Mouse (Mus musculus) stomach, postnatal 0 days (tissue): ENCODE results near the gene Zfp992. TPM values are rescaled to one million over a fixed set of nuclear protein-coding genes. Genes with fewer than 3 reads are reported as not detected.
"Not testable (repeated sequence)": the region's sequence is repeated elsewhere in the genome, so short reads cannot be mapped to it uniquely, and the experiment has no call there.

Experiments
- ATAC-seq: fragments of 200-750 bp; cut with Nextera tagmentation; 2 replicates; pipeline ENCODE4 v1.8.0; 2017; ENCODE audit not compliant: low FRiP score, low TSS enrichment
- DNase-seq: peaks from one replicate; pipeline ENCODE4 v3.0.0-alpha.2; 2016; ENCODE audit warnings: low spot score
- H3K27ac ChIP-seq: fragments of 300-500 bp; sonication (generic); replicated peaks from 2 replicates; pipeline ENCODE4 v1.5.1; 2014; ENCODE audit warnings: mild to moderate bottlenecking, control low read depth
- H3K27me3 ChIP-seq: fragments of 300-500 bp; sonication (generic); 2 replicates; pipeline ENCODE4 v1.6.1; 2014; ENCODE audit warnings: low read length; ENCODE audit not compliant: control insufficient read depth, insufficient read depth
- H3K36me3 ChIP-seq: fragments of 300-500 bp; sonication (generic); 2 replicates; pipeline ENCODE4 v1.6.1; 2014; ENCODE audit warnings: low read length, mixed read lengths; ENCODE audit not compliant: control insufficient read depth, insufficient read depth
- H3K4me1 ChIP-seq: fragments of 300-500 bp; sonication (generic); replicated peaks from 2 replicates; pipeline ENCODE4 v1.6.1; 2014; ENCODE audit warnings: antibody characterized with exemption; ENCODE audit not compliant: control insufficient read depth, insufficient read depth
- H3K4me2 ChIP-seq: fragments of 300-500 bp; sonication (generic); replicated peaks from 2 replicates; pipeline ENCODE4 v1.6.1; 2014; ENCODE audit warnings: low read depth, mild to moderate bottlenecking, control low read depth, moderate library complexity
- H3K4me3 ChIP-seq: fragments of 300-500 bp; sonication (generic); 2 replicates; pipeline ENCODE4 v1.5.1; 2014; ENCODE audit warnings: low read depth, low read length, control low read depth
- H3K9ac ChIP-seq: fragments of 300-500 bp; sonication (generic); 2 replicates; pipeline ENCODE4 v1.6.1; 2014; ENCODE audit warnings: mild to moderate bottlenecking, low read length, control low read depth, mixed read lengths
- H3K9me3 ChIP-seq: fragments of 300-500 bp; sonication (generic); 2 replicates; pipeline ENCODE4 v1.6.1; 2016; ENCODE audit warnings: low read length; ENCODE audit not compliant: control insufficient read depth
- CTCF ChIP-seq: IDR thresholded peaks from 2 replicates; pipeline ENCODE4 v1.5.1; 2016; ENCODE audit warnings: antibody characterized with exemption, low read depth, mild to moderate bottlenecking, moderate library complexity
- EP300 ChIP-seq: optimal IDR thresholded peaks from 2 replicates; pipeline ENCODE3; 2016; ENCODE audit warnings: antibody characterized with exemption
- whole genome bisulfite sequencing: fragments of 180-500 bp; shearing (Covaris S2); extraction: QIAGEN DNeasy Blood & Tissue Kit; methylation state at CpG from one replicate; pipeline ENCODE4 v1.1.7; 2014; 5-methylcytosine and 5-hydroxymethylcytosine counted together
- polyA plus RNA-seq: library from polyadenylated mRNA; unstranded; fragments of >200 nt; fragmentation: Nextera tagmentation; extraction: Ambion mirVana; gene quantifications from 2 replicates; pipeline ENCODE4 v1.2.1, GENCODE M21; 2015

Zfp992 gene
- polyA plus RNA-seq, 1 experiment from 2014 or later, result 1.2 TPM

DNA sequence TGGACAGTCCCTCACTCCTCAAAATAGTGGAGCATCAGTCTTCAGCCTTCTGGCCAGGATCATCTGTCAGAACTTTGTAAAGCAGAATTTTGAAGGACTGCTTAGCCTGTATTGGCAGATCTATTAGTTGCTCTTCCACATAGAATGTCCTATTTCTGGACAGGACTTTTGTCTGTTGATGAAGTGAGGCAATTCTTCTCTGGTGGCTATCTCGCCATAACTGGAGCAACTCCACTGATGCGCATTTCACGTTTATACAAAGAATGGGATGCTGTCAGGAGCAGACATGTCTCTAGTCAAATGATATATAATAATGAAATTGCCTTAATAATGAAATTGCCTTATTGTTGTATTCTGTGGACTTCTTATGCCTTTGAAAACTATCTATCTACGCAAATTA is 40.4 kb downstream of the Zfp992 start:
- not testable (repeated sequence) for H3K4me2 ChIP-seq

DNA sequence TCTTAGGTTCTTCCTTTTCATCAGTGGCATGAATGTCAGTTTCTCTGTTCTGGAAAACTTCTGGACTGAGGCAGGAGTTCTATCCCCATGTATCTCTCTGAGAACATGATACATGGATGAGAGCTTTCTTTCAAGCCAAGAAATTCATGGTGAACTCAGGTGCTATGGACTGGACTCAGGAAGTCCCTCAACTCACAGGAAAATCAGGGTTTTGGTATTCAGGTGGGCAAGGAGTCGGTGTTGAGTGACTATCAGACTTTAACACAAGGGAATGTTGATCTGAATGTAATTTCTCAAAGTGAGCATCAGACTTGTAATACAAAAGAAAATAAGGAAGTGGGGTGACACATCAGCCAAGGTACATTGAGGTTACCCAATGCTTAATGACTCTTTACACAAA is 43.2 kb downstream of the Zfp992 start:
- 78% methylated on average over 1 of the region's 1 CpGs for WGBS
- DNase-seq, result not testable (repeated sequence)
- peak; percentile 39; the same call in 1 of the 2 replicates for ATAC-seq

More for the DNA sequence above, 40.4 kb downstream of the Zfp992 start:
- not testable (repeated sequence) for DNase-seq, H3K4me1 ChIP-seq, H3K9ac ChIP-seq, ATAC-seq, H3K36me3 ChIP-seq, H3K27me3 ChIP-seq, H3K27ac ChIP-seq, H3K4me3 ChIP-seq
- 71% methylated on average over 4 of the region's 4 CpGs for WGBS
- peaks cover 15% of the 10 kb centered on the region for H3K9me3 ChIP-seq

GRCm38 (mm10) chr4:146492439-146492838 is 43.6 kb downstream of the Zfp992 start:
- Histone ChIP-seq H3K9me3 (peaks cover 12% of the 10 kb centered on the region), H3K36me3 (no peaks in the 10 kb centered on the region), H3K4me1 (no peaks in the 10 kb centered on the region), H3K4me2 (no peak overlapping the region), H3K27me3 (no peaks in the 10 kb centered on the region), H3K9ac (no peak overlapping the region), H3K4me3 (no peak overlapping the region), H3K27ac (no peak overlapping the region)
- ATAC-seq, result no peak
- TF ChIP-seq CTCF (no peak), EP300 (no peak)
- DNase-seq, result no peak

More for the DNA sequence above, 43.2 kb downstream of the Zfp992 start:
- not testable (repeated sequence) for H3K4me3 ChIP-seq, H3K4me2 ChIP-seq, H3K4me1 ChIP-seq, H3K36me3 ChIP-seq, H3K9ac ChIP-seq, H3K27ac ChIP-seq, H3K27me3 ChIP-seq
- peaks cover 12% of the 10 kb centered on the region for H3K9me3 ChIP-seq

DNA sequence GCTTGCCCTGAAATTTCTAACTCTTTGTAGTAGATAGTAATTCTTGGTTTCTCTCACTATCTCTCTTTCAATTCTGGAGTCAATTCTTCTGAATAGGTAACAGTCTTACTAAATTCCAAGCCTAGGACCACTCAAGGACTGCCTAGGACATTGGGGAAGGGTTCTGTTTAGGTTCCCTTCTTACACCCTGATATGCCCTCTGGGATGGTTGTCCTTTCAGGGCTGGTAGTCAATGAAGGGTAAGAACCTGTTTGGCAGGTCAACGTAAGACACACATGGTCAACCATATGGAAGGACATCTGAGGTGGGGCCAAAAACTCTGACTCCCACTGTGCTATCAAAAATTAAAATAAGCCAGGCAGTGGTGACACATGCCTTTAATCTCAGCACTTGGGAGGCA is 44.0 kb downstream of the Zfp992 start:
- ATAC-seq (peak; percentile 58; the same call in 1 of the 2 replicates), DNase-seq (no peak)
- Histone ChIP-seq H3K4me3 (no peak overlapping the region), H3K4me2 (no peak overlapping the region), H3K4me1 (no peaks in the 10 kb centered on the region), H3K9me3 (peaks cover 12% of the 10 kb centered on the region), H3K9ac (no peak overlapping the region), H3K27me3 (no peaks in the 10 kb centered on the region), H3K27ac (no peak overlapping the region), H3K36me3 (no peaks in the 10 kb centered on the region)
- no peak for TF ChIP-seq EP300
- no peak for TF ChIP-seq CTCF
- WGBS, result 39% methylated on average over 1 of the region's 1 CpGs

- H3K4me3 ChIP-seq, H3K4me2 ChIP-seq, H3K4me1 ChIP-seq, DNase-seq, H3K9ac ChIP-seq, H3K27me3 ChIP-seq, H3K27ac ChIP-seq, H3K36me3 ChIP-seq: not testable (repeated sequence)
- peaks cover 12% of the 10 kb centered on the region for H3K9me3 ChIP-seq
- 87% methylated on average over 6 of the region's 6 CpGs for WGBS
- ATAC-seq, result peak; percentile 36
Measured at GRCm38 (mm10) chr4:146493319-146493907, 44.6 kb downstream of the Zfp992 start.

GRCm38 (mm10) chr4:146494980-146495379 is 46.2 kb downstream of the Zfp992 start:
- no peak for ATAC-seq

GRCm38 (mm10) chr4:146497695-146498275 is 49.0 kb downstream of the Zfp992 start:
- not testable (repeated sequence) for H3K27ac ChIP-seq, H3K9ac ChIP-seq, H3K9me3 ChIP-seq, H3K36me3 ChIP-seq, H3K4me3 ChIP-seq, H3K4me1 ChIP-seq, ATAC-seq, DNase-seq, H3K27me3 ChIP-seq, H3K4me2 ChIP-seq
- WGBS, result 75% methylated on average over 9 of the region's 9 CpGs

More at GRCm38 (mm10) chr4:146494980-146495379, 46.2 kb downstream of the Zfp992 start:
- TF ChIP-seq CTCF, result no peak
- TF ChIP-seq EP300, result no peak
- Histone ChIP-seq H3K4me3 (no peak overlapping the region), H3K9me3 (peaks cover 8% of the 10 kb centered on the region), H3K27me3 (no peaks in the 10 kb centered on the region), H3K4me1 (no peaks in the 10 kb centered on the region), H3K9ac (no peak overlapping the region), H3K36me3 (no peaks in the 10 kb centered on the region), H3K27ac (no peak overlapping the region), H3K4me2 (no peak overlapping the region)
- DNase-seq, result no peak
- WGBS, result 61% methylated on average over 4 of the region's 4 CpGs

DNA sequence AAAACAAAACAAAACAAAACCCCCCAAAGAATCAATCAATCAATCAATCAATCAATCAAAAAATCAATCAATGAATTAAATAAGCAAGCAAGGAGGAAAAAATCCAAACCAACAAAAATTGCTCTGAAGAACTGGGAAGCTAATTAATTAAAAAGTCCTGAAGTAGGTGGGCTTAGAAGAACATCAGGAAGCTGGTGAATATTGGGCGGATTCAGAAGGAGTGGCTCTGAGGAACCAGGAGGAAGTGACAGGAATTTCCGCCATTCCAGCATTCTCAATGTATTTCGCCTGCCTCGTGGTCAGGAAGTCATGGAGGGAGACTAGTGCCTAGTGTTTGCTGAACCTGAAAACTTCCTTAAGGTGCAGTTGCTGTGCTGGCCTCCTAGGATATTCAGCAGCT is 52.9 kb downstream of the Zfp992 start, which contains the start of gene Zfp981:
TSS of gene Zfp981 (plus strand) at position 301 of the 400 bp plus-strand sequence.
- H3K9ac ChIP-seq, DNase-seq, H3K27ac ChIP-seq, H3K4me2 ChIP-seq, H3K27me3 ChIP-seq, H3K9me3 ChIP-seq, H3K4me1 ChIP-seq, H3K4me3 ChIP-seq, H3K36me3 ChIP-seq, ATAC-seq: not testable (repeated sequence)
- 86% methylated on average over 4 of the region's 4 CpGs for WGBS

DNA sequence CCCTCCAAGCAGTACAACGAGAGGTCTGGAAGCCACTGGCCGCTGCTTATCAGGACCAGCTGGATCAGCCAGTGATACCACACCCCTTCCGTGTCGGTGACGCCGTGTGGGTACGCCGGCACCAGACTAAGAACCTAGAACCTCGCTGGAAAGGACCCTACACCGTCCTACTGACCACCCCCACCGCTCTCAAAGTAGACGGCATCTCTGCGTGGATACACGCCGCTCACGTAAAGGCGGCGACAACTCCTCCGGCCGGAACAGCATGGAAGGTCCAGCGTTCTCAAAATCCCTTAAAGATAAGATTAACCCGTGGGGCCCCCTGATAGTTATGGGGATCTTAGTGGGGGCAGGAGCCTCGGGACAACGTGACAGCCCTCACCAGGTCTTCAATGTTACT is 60.2 kb downstream of the Zfp992 start:
- not testable (repeated sequence) for H3K9me3 ChIP-seq, H3K36me3 ChIP-seq, DNase-seq, H3K4me3 ChIP-seq, H3K4me1 ChIP-seq, H3K4me2 ChIP-seq, ATAC-seq, H3K9ac ChIP-seq, H3K27me3 ChIP-seq, H3K27ac ChIP-seq
- WGBS, result 93% methylated on average over 18 of the region's 24 CpGs
